Mouse (Mus musculus) left cerebral cortex, adult 9 months (tissue): ENCODE measurements around the gene Spats2.

Source experiments
- DNase-seq, 2 experiments: peaks; one replicate each; pipeline ENCODE4 v3.0.0; 2022; ENCODE audit warnings: low spot score in 2 of 2

Spats2 gene

DNA sequence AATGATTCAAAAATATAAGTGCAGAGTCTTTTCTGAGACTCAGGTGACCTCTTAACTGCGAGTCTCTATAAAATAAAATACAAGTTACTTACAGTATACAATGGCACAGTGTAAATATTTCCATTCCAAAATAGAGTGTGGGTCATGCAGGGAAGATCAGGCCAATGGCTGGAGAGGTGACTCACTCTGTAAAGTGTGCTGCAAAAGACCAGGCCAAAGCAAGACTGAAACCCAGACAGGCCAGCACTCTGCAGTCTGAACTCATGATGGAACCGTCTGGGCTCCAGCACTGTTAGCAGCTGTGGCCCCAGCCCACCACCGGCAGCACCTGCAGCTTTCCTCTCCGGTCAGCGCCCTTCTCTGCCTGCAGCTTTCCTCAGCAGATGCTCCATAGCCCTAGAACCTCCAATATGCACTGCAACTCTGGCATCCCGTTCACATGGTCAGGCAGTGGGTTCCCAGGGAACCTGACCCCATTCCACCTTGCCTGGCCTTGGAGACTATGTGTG is 129.6 kb downstream of the Spats2 start:
- no peak for DNase-seq

DNA sequence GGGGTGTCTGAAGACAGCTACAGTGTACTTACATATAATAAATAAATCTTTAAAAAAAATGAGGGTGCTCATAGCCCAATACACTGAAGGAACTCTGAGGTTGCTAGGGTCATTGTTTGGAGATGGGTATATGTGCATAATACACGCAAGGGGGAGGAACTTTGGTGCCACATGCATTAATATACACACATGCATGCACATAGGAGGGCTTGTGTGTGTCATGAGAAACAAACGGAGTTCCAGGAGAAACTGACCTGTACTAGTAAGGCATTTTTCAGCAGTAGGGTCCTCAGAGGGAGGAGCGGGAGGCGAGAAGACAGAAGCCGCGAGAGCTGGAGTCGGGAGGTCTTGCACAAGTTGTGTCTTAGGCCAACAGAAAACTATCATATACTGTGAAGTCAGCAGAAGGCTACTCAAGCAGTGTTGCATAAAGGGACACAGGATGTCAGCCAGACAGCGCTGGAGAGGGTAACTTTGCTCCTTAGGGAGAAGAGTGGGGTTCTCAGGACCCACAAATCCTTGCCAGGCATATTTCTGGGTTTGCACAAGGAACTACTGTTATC is 133.5 kb downstream of the Spats2 start:
- DNase-seq: no peak

DNA sequence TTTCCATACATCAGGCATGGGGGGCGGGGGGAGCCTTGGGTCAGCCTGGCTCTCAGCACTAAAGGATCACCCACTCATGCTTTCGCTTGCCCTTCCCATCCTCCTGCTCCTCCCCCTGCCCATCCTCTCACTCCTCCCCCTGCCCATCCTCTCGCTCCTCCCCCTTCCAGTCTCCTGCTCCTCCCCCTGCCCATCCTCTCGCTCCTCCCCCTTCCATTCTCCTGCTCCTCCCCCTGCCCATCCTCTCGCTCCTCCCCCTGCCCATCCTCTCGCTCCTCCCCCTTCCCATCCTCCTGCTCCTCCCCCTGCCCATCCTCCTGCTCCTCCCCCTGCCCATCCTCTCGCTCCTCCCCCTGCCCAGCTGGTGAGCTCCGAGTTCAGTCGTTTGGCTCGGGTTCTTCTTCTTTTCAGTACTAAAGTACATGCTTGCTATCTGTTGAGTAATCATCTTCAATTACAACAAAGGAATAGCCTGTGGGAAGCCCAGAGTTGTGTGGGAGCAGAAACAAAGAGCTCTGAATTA is 134.1 kb downstream of the Spats2 start:
- peak in 1 of 2 experiments; percentile 58 for DNase-seq

DNA sequence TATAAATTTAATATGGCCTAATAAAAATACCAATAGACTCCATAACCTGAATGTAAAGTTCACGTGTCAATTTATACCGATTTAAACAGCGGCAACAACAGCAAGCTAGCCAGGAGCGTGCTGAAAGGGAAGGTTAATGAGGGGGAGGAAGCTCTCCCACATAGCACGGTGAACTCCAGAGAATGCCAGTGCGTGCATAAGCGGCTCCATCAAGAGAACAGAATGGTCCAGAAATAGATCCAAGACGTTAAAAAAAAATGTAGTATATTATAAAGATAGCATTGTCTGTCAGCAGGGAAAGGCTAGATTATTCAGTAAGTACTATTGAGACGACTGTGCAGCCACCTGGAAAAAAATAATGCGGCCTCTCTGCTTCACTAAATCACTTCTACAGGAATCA is 137.0 kb downstream of the Spats2 start:
- DNase-seq: no peak
